Mouse (Mus musculus): ENCODE results near the gene Psmd11. TPM values are rescaled to one million over a fixed set of nuclear protein-coding genes. Genes with fewer than 3 reads are reported as not detected.

Psmd11 gene
- polyA plus RNA-seq (2014; fragmentation: Illumina TruSeq; extraction: RNeasy Lipid Tissue Mini Kit (QIAGEN cat#74804); ENCODE audit: low read depth, low replicate concordance): 48.8 TPM

GRCm38 (mm10) chr11:80428381-80429008 lies at the start of gene Psmd11:
Psmd11 (plus strand) TSS chr11:80428615.

GRCm38 (mm10) chr11:80383019-80383625 lies 45.3 kb upstream of the Psmd11 start, which contains the start of gene Zfp207:
Zfp207 (plus strand) TSS chr11:80383279.

GRCm38 (mm10) chr11:80476222-80477189 lies 48.1 kb downstream of the Psmd11 start, which contains the start of gene Cdk5r1:
Cdk5r1 (plus strand) TSS chr11:80477023.

Other genes starting within 250 kb of the Psmd11 start
- gene Rnf135, start 244.8 kb upstream of the Psmd11 start, polyA plus RNA-seq (2014; fragmentation: Illumina TruSeq; extraction: RNeasy Lipid Tissue Mini Kit (QIAGEN cat#74804); ENCODE audit: low read depth, low replicate concordance): 10.5 TPM
- gene Rhot1, start 219.6 kb upstream of the Psmd11 start, polyA plus RNA-seq (2014; fragmentation: Illumina TruSeq; extraction: RNeasy Lipid Tissue Mini Kit (QIAGEN cat#74804); ENCODE audit: low read depth, low replicate concordance): 29.7 TPM
- gene Rhbdl3, start 127.7 kb upstream of the Psmd11 start, polyA plus RNA-seq (2014; fragmentation: Illumina TruSeq; extraction: RNeasy Lipid Tissue Mini Kit (QIAGEN cat#74804); ENCODE audit: low read depth, low replicate concordance): 4.6 TPM
- gene 5730455P16Rik, start 50.6 kb upstream of the Psmd11 start, polyA plus RNA-seq (2014; fragmentation: Illumina TruSeq; extraction: RNeasy Lipid Tissue Mini Kit (QIAGEN cat#74804); ENCODE audit: low read depth, low replicate concordance): 13.1 TPM
- 136 TPM for gene Zfp207, start 45.3 kb upstream of the Psmd11 start, polyA plus RNA-seq (2014; fragmentation: Illumina TruSeq; extraction: RNeasy Lipid Tissue Mini Kit (QIAGEN cat#74804); ENCODE audit: low read depth, low replicate concordance)
- 1.3 TPM for gene Cdk5r1, start 48.4 kb downstream of the Psmd11 start, polyA plus RNA-seq (2014; fragmentation: Illumina TruSeq; extraction: RNeasy Lipid Tissue Mini Kit (QIAGEN cat#74804); ENCODE audit: low read depth, low replicate concordance)